In genomic region chr2:165106585-165106984, GRCm38 (mm10) we compare ENCODE assay signal across 14 mouse cellular contexts. TPM values are rescaled to one million over a fixed set of nuclear protein-coding genes. Genes with fewer than 3 reads are reported as not detected.
DNase-seq lines count a peak whose midpoint lies in the region; ATAC-seq lines count a peak whose summit lies in the region.
"Had no signal": no experiment of that assay in that cellular context is flagged by ENCODE, and none has a peak within 500 bp of the region (broad histone marks: within the 10 kb centered on the region; RNA-seq: fewer than 3 reads in every experiment).

No protein-coding gene starts in this region.

- H3K36me3 ChIP-seq in forebrain, embryonic 12.5 days (replicated peaks) = no peaks in the 10 kb centered on the region
- H3K36me3 ChIP-seq in hindbrain, embryonic 15.5 days = no peaks in the 10 kb centered on the region
- H3K36me3 ChIP-seq: limb, embryonic 12.5 days had no signal

- peaks cover 66% of the 10 kb centered on the region for H3K27me3 ChIP-seq in forebrain, embryonic 12.5 days
- H3K27me3 ChIP-seq in hindbrain, embryonic 15.5 days = peaks cover 13% of the 10 kb centered on the region

- H3K9ac ChIP-seq in forebrain, embryonic 12.5 days = no peak overlapping the region
- H3K9ac ChIP-seq in hindbrain, embryonic 15.5 days = no peak overlapping the region
- H3K9ac ChIP-seq: limb, embryonic 12.5 days had no signal

- peak; percentile 59 for ATAC-seq in forebrain, embryonic 12.5 days (ENCODE audit: low FRiP score)
- peak; percentile 16; the same call in 1 of the 2 replicates for ATAC-seq in hindbrain, embryonic 15.5 days (ENCODE audit: low FRiP score, low read depth)

- H3K4me1 ChIP-seq in forebrain, embryonic 12.5 days = peaks cover 18% of the 10 kb centered on the region
- peaks cover 19% of the 10 kb centered on the region for H3K4me1 ChIP-seq in hindbrain, embryonic 15.5 days (replicated peaks)
- H3K4me1 ChIP-seq: limb, embryonic 12.5 days had no signal

- H3K4me2 ChIP-seq in forebrain, embryonic 12.5 days = peak overlapping the region; percentile 4; the same call in 1 of the 2 replicates
- no peak overlapping the region for H3K4me2 ChIP-seq in hindbrain, embryonic 15.5 days
- H3K4me2 ChIP-seq: limb, embryonic 12.5 days had no signal

- 24% methylated on average over 18 of the region's 18 CpGs for WGBS in forebrain, embryonic 12.5 days
- 10% methylated on average over 18 of the region's 18 CpGs for WGBS in hindbrain, embryonic 15.5 days

- DNase-seq in left cerebral cortex, postnatal 4 days = peak; percentile 29
- DNase-seq in left cerebral cortex, postnatal 14 days (ENCODE audit: low spot score in 2 of 2) = no peak
- peak; percentile 72 for DNase-seq in retina, embryonic 14.5 days (ENCODE audit: low spot score)
- DNase-seq in gastrocnemius, postnatal 10 days = no peak
- no peak for DNase-seq in gastrocnemius, postnatal 4 days (ENCODE audit: low spot score in 2 of 2)
- DNase-seq: heart, postnatal 10 days; lung, adult 18-20 months; thymus, postnatal 4 days had no signal

- H3K27ac ChIP-seq in forebrain, embryonic 12.5 days = 0 out of 2 replicates have a peak overlapping the region, but pooled peaks have one; percentile 53
- no peak overlapping the region for H3K27ac ChIP-seq in hindbrain, embryonic 15.5 days (replicated peaks)
- H3K27ac ChIP-seq: layer of hippocampus, adult 2 months; limb, embryonic 12.5 days had no signal

- H3K9me3 ChIP-seq in forebrain, embryonic 12.5 days = no peaks in the 10 kb centered on the region
- no peaks in the 10 kb centered on the region for H3K9me3 ChIP-seq in hindbrain, embryonic 15.5 days
- H3K9me3 ChIP-seq: limb, embryonic 12.5 days had no signal

- H3K4me3 ChIP-seq in forebrain, embryonic 12.5 days (replicated peaks) = no peak overlapping the region
- no peak overlapping the region for H3K4me3 ChIP-seq in hindbrain, embryonic 15.5 days
- H3K4me3 ChIP-seq: erythroblast, embryonic 14.5 days; layer of hippocampus, adult 2 months; limb, embryonic 12.5 days had no signal

- intact Hi-C loops in left cerebral cortex, postnatal 4 days (cut with DNase I) = no loop called here
- intact Hi-C loops in left cerebral cortex, postnatal 14 days (cut with DNase I) = no loop called here

RNA-seq across cellular contexts. Expression of gene 1700025C18Rik, which starts 16.0 kb away (rescaled TPM):
- total RNA-seq in left cerebral cortex, postnatal 4 days (2021) = not detected
- not detected for total RNA-seq in left cerebral cortex, postnatal 14 days (2021)
- not detected in 2 replicates for polyA plus RNA-seq in forebrain, embryonic 12.5 days (2016; fragmentation: Nextera tagmentation; extraction: Ambion mirVana)
- polyA plus RNA-seq in hindbrain, embryonic 15.5 days (2015; fragmentation: Nextera tagmentation; extraction: Ambion mirVana) = not detected in 2 replicates
- not detected for total RNA-seq in gastrocnemius, postnatal 10 days (2021)
- total RNA-seq in gastrocnemius, postnatal 4 days (2021) = not detected
- total RNA-seq: heart, postnatal 10 days; layer of hippocampus, adult 2 months had no signal
- polyA plus RNA-seq: erythroblast, embryonic 14.5 days; gonadal fat pad, adult 2 months; limb, embryonic 12.5 days had no signal

RNA-seq across cellular contexts. Expression of gene Cd40, which starts 51.2 kb away (rescaled TPM):
- 1 to 10 TPM; 2.3 to 4.2 TPM for total RNA-seq in left cerebral cortex, postnatal 4 days (2021)
- 1 to 10 TPM in 1 of 2 experiments, under 1 TPM in 1; 0.82 to 1.4 TPM for total RNA-seq in left cerebral cortex, postnatal 14 days (2021)
- 2.7 and 4.8 TPM in 2 replicates for polyA plus RNA-seq in forebrain, embryonic 12.5 days (2016; fragmentation: Nextera tagmentation; extraction: Ambion mirVana)
- 5.6 and 6.9 TPM in 2 replicates for polyA plus RNA-seq in hindbrain, embryonic 15.5 days (2015; fragmentation: Nextera tagmentation; extraction: Ambion mirVana)
- under 1 TPM; 0.95 to 0.96 TPM for total RNA-seq in gastrocnemius, postnatal 10 days (2021)
- 1 to 10 TPM; 1.8 to 2.3 TPM for total RNA-seq in gastrocnemius, postnatal 4 days (2021)

Comparison
In these comparisons a context has a peak if more than half of its experiments do, and no peak if none do; other contexts are left out.
1. DNase-seq: peak in left cerebral cortex, postnatal 4 days (single experiment) and retina, embryonic 14.5 days (single experiment); none in left cerebral cortex, postnatal 14 days (0 of 2), gastrocnemius, postnatal 10 days (single experiment) and gastrocnemius, postnatal 4 days (0 of 2).